Mouse (Mus musculus): ENCODE data around the gene Cyb561d1. TPM values are rescaled to one million over a fixed set of nuclear protein-coding genes. Genes with fewer than 3 reads are reported as not detected.

Gene Cyb561d1
- polyA plus RNA-seq, 1 experiment, result 8.7 TPM

DNA sequence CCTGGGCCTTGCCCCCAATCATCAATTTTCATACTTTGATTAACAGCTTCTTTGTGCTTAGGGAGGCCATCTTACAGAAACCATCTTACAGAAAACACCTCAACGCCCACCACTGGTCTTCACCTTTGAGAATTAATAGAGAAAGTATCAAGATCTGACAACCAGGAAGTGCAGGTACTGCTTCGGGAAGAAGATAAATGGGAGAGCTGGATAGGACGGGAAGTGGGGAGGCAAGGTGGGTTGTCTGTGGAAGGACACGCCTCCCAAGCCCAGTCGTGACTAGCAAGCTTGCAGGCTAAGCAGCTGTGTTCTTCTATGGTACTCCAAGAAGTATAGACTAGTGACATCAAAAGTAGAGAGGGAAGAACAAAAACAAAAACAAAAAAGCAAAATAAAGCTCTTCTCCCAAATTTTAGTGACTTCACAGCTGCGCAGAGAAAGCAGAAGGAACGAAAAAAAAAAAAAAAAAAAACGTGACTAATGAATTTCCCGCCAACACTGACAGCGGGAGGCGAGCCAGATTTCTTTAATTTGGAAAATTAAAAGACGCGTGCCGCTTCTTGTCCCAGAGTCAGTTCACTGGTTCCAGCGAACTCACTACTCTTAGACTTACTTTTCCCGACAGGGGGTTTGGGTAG is 15.4 kb downstream of the Cyb561d1 start:
- peak; percentile 47 for DNase-seq (ENCODE audit: low read depth)
- TF ChIP-seq POLR2A (IDR thresholded peaks at IDR 0.05; ENCODE audit: borderline replicate concordance, extremely low read depth, insufficient read depth, insufficient read length, poor library complexity, severe bottlenecking), result no peak
- TF ChIP-seq CTCF (IDR thresholded peaks at IDR 0.05; ENCODE audit: borderline replicate concordance, extremely low read depth, insufficient read depth, insufficient read length), result no peak

DNA sequence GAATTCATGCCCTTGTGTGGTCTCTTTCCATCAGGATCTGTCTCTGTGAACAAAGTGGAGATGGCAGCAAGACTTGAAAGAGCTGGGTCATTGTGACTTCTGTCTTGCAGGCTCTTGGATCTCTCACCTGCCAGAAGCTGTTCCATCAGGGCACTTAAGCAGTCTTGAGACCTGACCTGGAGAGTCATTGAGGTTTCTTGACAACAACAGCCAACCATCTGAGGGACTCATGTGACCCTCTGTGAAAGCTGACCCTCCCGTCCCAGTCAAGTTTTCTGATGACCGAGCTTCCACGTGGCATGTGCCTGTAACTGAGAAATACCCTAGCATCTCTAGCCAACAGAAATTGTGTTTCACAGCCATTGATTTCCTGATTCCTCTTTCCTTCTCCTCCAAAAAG is 16.3 kb downstream of the Cyb561d1 start:
- TF ChIP-seq CTCF (IDR thresholded peaks at IDR 0.05; ENCODE audit: borderline replicate concordance, extremely low read depth, insufficient read depth, insufficient read length) (no peak), POLR2A (IDR thresholded peaks at IDR 0.05; ENCODE audit: borderline replicate concordance, extremely low read depth, insufficient read depth, insufficient read length, poor library complexity, severe bottlenecking) (no peak)
- no peak for DNase-seq (ENCODE audit: low read depth)

DNA sequence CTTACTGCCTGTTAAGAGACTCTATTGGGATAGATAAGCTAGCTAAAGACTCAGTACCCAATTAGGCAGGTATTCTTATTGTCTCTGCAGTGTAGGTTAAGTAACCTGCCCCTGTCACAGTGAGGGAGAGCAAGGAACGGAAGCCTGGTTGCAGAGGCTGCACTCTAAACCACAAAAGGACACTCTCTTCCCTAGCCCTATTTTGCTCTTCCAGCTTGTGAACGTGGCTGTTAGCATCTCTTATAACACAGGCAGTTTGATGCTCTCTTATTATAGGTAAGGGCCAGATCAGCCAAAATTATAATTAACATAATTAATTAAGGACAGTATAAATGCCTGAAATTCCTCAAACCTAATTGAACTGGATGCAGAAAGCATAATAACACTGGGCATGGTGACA is 20.5 kb downstream of the Cyb561d1 start:
- no peak for DNase-seq (ENCODE audit: low read depth)
- TF ChIP-seq CTCF (IDR thresholded peaks at IDR 0.05; ENCODE audit: borderline replicate concordance, extremely low read depth, insufficient read depth, insufficient read length) (no peak), POLR2A (IDR thresholded peaks at IDR 0.05; ENCODE audit: borderline replicate concordance, extremely low read depth, insufficient read depth, insufficient read length, poor library complexity, severe bottlenecking) (no peak)

DNA sequence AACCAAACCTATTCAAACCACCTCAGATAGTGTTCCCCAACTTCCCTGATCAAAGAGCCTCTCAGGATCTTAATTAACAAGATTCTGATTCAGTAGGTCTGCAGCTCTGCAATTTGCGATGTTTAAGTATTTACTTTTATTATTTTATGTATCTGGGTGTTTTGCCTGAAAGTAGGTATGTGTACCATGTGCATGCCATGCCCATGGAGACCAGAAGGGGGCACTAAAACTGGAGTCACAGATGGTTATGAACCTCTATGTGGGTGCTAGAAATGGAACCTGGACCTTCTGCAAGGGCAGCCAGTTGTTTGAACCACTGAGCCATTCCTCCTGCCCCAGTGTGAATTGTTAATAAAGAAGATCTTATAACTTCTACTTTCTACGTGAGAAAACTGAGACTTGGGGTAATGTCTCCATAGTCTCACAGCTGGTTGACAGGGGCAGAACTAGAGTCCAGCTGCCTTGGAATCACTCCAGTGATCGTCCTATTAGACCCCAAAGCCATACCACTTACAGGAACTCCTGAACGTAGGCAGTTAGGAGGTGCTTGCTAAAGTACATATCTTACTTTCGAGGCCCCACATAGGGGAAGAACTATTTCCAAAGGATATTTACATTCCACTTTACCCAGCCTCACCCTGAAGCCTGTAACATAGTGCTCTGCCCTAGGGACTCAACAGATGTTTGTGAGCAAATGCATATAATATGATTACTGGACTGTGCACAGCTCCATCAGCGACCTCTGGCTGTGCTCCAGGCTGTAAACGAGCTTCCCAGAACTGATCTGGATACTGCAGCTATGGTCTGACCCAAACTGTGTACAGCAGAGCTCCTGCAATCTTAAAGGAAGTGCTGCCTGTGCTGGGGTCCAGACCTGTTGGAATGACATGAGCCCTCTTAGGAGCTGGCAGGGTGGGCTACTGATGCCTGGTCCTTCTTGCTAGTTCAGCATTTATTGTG is 22.0 kb downstream of the Cyb561d1 start:
- DNase-seq (ENCODE audit: low read depth), result no peak
- TF ChIP-seq CTCF (IDR thresholded peaks at IDR 0.05; ENCODE audit: borderline replicate concordance, extremely low read depth, insufficient read depth, insufficient read length) (peak; percentile 13; the same call in 1 of the 2 replicates), POLR2A (IDR thresholded peaks at IDR 0.05; ENCODE audit: borderline replicate concordance, extremely low read depth, insufficient read depth, insufficient read length, poor library complexity, severe bottlenecking) (no peak)

DNA sequence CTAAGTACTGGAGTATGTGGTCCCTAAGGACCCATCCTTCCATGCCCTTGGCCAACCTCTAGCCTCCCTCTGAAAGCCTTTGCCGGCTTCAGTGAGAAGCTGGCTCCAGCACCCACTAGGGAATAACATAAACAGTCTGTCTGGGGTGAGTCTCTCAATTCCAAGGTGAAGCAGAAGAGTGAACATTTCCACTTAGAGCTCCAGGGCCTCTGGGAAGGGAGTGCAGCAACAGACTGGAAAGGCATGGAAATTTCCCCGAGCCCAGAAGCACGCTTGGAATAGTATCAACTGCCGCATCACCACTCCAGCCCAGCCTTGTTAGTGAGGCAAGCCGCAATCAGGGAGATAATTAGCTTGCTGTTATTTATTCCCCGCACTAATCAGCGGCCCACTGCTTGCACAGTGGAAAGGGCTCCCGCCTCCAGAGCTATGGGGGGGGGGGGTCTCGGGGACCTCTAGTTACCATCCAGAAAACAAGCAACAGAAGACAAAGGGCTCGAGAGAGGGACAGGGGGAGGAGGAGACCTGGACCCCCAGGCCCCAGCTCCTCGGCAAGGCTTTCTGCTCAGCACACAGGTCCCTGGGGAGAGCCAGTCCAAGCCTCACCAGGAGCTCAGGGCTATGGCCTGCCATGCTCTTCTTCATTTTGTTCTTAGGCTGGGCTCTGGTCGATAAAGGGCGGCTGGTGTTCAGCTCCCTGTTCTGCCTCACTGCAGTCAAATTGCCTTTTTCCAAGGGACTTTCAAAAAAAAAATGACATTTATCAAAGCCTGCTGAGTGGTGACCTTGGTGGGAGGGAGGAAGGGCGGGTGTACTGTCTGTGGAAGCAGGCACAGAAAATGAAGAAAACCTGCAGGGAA is 26.1 kb downstream of the Cyb561d1 start:
- peak; percentile 96 for DNase-seq (ENCODE audit: low read depth)
- TF ChIP-seq CTCF (IDR thresholded peaks at IDR 0.05; ENCODE audit: borderline replicate concordance, extremely low read depth, insufficient read depth, insufficient read length), result no peak
- no peak for TF ChIP-seq POLR2A (IDR thresholded peaks at IDR 0.05; ENCODE audit: borderline replicate concordance, extremely low read depth, insufficient read depth, insufficient read length, poor library complexity, severe bottlenecking)

DNA sequence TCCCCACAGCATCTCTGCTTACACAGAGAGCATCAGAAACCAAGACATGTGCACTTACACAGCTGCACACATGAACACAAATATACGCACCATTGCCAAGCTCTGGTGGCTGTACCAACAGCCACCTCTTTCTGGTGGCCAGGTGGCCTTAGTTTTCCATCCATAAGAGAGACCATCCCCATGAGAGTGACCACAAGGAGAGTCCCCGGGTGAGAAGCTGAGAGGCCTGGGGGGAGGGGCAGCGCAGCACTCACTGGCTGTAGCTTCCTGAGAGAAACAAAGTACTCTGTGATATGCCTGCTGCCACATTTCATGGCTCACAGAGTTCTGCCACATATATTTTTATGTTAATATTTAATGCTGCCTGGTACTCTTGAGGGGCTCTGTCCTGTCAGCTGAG is 31.8 kb downstream of the Cyb561d1 start:
- no peak for DNase-seq (ENCODE audit: low read depth)
- TF ChIP-seq POLR2A (IDR thresholded peaks at IDR 0.05; ENCODE audit: borderline replicate concordance, extremely low read depth, insufficient read depth, insufficient read length, poor library complexity, severe bottlenecking), result no peak
- no peak for TF ChIP-seq CTCF (IDR thresholded peaks at IDR 0.05; ENCODE audit: borderline replicate concordance, extremely low read depth, insufficient read depth, insufficient read length)

DNA sequence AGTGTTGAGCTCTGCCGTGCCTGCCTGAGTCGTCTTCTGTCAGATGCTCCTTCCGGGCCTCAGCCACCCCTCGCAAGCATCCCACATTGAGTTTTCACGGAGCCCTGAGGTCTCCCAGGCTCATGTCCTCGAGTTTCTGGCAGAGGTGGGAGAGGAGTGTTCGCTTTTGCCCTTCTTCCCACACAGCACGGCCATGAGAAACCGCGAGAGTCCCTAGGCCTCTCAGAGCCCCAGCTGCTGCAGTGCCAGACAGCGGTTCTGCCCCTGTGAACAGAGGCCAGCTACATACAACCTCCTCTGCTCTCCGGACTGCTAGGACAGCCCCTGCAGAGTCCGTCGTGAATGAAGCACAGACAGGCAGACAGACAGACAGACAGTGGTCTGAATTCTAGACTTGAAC is 33.5 kb downstream of the Cyb561d1 start:
- TF ChIP-seq CTCF (IDR thresholded peaks at IDR 0.05; ENCODE audit: borderline replicate concordance, extremely low read depth, insufficient read depth, insufficient read length), result no peak

DNA sequence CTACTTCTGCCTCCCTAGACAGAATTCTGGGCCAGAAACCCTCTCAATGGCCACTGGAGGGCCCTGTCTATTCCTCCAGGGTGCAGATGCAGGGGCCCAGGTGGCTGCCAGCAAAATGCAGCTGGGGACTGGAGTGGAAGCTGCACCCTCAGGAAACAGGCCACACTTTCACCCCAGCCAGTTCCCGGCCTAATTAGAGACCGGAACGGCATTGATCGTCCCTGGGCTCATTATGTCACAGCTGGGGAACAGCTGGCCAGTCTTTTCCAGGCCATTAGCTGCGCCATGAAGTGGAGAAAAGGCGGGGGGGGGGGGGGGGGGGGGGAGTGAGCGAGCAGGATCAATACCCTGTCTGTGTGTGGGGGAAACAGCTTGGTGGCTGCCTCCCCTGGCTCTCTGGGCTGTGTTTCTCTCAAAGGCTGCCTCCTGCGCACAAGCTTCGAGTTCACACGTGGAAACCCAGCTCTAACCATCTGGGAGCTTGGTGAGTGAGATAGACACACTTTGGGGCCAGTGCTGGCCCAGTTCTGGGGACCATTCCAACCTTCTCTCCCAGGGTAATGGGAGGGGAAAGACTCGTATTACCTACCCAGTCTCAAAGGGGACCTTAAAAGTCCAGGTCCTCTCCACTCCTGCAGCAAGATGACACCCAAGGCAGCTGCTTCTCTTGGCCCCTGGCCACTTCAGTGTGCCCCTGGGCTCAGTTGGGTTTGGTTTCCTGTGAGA is 34.4 kb downstream of the Cyb561d1 start:
- no peak for TF ChIP-seq POLR2A (IDR thresholded peaks at IDR 0.05; ENCODE audit: borderline replicate concordance, extremely low read depth, insufficient read depth, insufficient read length, poor library complexity, severe bottlenecking)
- peak; percentile 45; the same call in 1 of the 2 replicates for TF ChIP-seq CTCF (IDR thresholded peaks at IDR 0.05; ENCODE audit: borderline replicate concordance, extremely low read depth, insufficient read depth, insufficient read length)
- peak; percentile 88 for DNase-seq (ENCODE audit: low read depth)

More for the DNA sequence above, 33.5 kb downstream of the Cyb561d1 start:
- DNase-seq (ENCODE audit: low read depth), result peak; percentile 21

DNA sequence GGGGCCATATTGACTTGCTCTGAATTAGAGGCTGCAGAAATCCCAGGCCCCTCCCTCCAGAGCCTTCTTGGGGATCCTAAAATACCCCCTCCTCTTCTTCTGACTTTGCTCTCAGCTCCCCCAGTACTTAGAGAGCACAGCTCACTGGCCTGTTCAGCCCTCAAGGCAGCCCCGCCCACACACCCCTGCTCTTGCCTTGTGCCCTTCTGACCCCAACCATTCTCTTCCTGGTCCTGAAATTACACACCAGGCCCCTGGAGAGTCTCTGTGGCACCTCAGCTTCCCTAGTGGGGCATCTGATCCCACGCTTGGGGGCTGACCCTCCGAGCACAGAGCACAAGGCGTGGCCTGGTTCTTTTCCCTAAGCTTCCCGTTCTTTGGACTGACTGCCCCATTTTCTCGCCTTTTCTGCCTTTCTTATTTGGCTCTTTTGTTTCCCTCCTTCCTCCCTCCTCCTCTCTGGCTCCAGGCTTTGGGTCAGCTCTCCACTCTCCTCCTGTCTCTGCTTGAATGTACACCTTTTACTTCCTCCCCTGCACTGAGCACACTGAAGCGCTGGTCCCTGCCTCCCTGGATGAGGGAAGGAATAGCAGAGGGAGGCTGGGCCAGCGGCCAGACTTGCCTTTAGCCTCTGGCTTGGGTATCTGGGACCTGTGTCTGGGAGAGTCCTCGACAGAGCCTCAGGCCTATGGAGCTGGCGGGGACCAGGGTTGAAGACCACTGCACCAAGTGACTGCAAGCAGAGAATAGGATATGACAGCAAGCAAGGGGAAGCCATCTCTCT is 35.3 kb downstream of the Cyb561d1 start:
- TF ChIP-seq POLR2A (IDR thresholded peaks at IDR 0.05; ENCODE audit: borderline replicate concordance, extremely low read depth, insufficient read depth, insufficient read length, poor library complexity, severe bottlenecking) (no peak), CTCF (IDR thresholded peaks at IDR 0.05; ENCODE audit: borderline replicate concordance, extremely low read depth, insufficient read depth, insufficient read length) (no peak)
- DNase-seq (ENCODE audit: low read depth), result peak; percentile 35

DNA sequence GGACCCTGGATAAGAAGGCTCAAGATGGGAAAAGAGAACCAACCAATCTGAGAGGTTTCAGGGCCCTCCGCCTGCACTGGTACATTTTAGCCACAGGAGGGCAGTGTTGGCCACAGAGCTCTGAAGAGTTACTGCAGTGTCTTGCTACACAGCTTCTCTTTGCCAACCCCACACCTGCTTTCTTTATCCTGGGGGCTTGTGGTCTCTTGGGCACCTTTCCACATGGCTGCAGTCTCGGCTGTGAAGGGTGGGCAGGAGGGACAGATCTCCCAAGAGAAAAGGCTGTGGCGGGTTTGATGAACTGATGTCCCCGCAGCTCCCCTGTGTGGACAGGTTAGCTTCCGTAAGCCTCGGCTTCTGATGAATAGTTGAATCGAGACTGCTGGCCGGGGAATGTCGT is 36.2 kb downstream of the Cyb561d1 start:
- peak; percentile 91 for DNase-seq (ENCODE audit: low read depth)
- TF ChIP-seq CTCF (IDR thresholded peaks at IDR 0.05; ENCODE audit: borderline replicate concordance, extremely low read depth, insufficient read depth, insufficient read length) (peak; percentile 99), POLR2A (IDR thresholded peaks at IDR 0.05; ENCODE audit: borderline replicate concordance, extremely low read depth, insufficient read depth, insufficient read length, poor library complexity, severe bottlenecking) (no peak)

All from brain, embryonic 14.5 days (tissue).